Mouse (Mus musculus) neural tube, embryonic 12.5 days (tissue): Measurements from ENCODE around the gene Cntnap5a. TPM values are rescaled to one million over a fixed set of nuclear protein-coding genes. Genes with fewer than 3 reads are reported as not detected.

Source experiments
- ATAC-seq: fragments of 200-750 bp; cut with Nextera tagmentation; 2 replicates; pipeline ENCODE4 v1.8.0; 2017; ENCODE audit warnings: low read depth, mild to moderate bottlenecking, moderate TSS enrichment, moderate library complexity; ENCODE audit not compliant: low FRiP score
- H3K27ac ChIP-seq: fragments of 300-500 bp; sonication (generic); 2 replicates; pipeline ENCODE4 v1.5.1; 2016
- H3K27me3 ChIP-seq: fragments of 300-500 bp; sonication (generic); replicated peaks from 2 replicates; pipeline ENCODE4 v1.6.1; 2016; ENCODE audit warnings: mild to moderate bottlenecking
- H3K36me3 ChIP-seq: fragments of 300-500 bp; sonication (generic); 2 replicates; pipeline ENCODE4 v1.6.1; 2016; ENCODE audit warnings: mild to moderate bottlenecking
- H3K4me1 ChIP-seq: fragments of 300-500 bp; sonication (generic); 2 replicates; pipeline ENCODE4 v1.6.1; 2016
- H3K4me2 ChIP-seq: fragments of 300-500 bp; sonication (generic); replicated peaks from 2 replicates; pipeline ENCODE4 v1.6.1; 2016; ENCODE audit warnings: mild to moderate bottlenecking
- H3K4me3 ChIP-seq: fragments of 300-500 bp; sonication (generic); 2 replicates; pipeline ENCODE4 v1.5.1; 2016
- H3K9ac ChIP-seq: fragments of 300-500 bp; sonication (generic); 2 replicates; pipeline ENCODE4 v1.6.1; 2016; ENCODE audit warnings: mild to moderate bottlenecking
- H3K9me3 ChIP-seq: fragments of 300-500 bp; sonication (generic); 2 replicates; pipeline ENCODE4 v1.6.1; 2016; ENCODE audit warnings: mild to moderate bottlenecking
- WGBS: fragments of 180-500 bp; shearing (Covaris S2); methylation state at CpG from one replicate; pipeline ENCODE4 v1.1.7; 2016; 5-methylcytosine and 5-hydroxymethylcytosine counted together
- microRNA-seq: library from miRNA; unstranded; fragments of <30 nt; microRNA quantifications from one replicate; pipeline ENCODE4, GENCODE M21; 2017
- polyA plus RNA-seq: library from polyadenylated mRNA; unstranded; fragments of >200 nt; fragmentation: Nextera tagmentation; extraction: Ambion mirVana; gene quantifications from 2 replicates; pipeline ENCODE4 v1.2.1, GENCODE M21; 2016

Cntnap5a gene
- polyA plus RNA-seq, 1 experiment from 2014 or later = 0.52 TPM

GRCm38 (mm10) chr1:116392390-116392789 is 707.8 kb downstream of the Cntnap5a start:
- H3K4me2 ChIP-seq = no peak overlapping the region
- no peak overlapping the region for H3K27ac ChIP-seq
- H3K27me3 ChIP-seq = no peaks in the 10 kb centered on the region
- no peak overlapping the region for H3K4me3 ChIP-seq
- H3K36me3 ChIP-seq = no peaks in the 10 kb centered on the region
- no peaks in the 10 kb centered on the region for H3K4me1 ChIP-seq
- ATAC-seq = peak; percentile 79
- H3K9me3 ChIP-seq = no peaks in the 10 kb centered on the region
- no peak overlapping the region for H3K9ac ChIP-seq

GRCm38 (mm10) chr1:116401996-116402656 is 717.6 kb downstream of the Cntnap5a start:
- no peak overlapping the region for H3K9ac ChIP-seq
- H3K27ac ChIP-seq = no peak overlapping the region
- H3K36me3 ChIP-seq = no peaks in the 10 kb centered on the region
- no peak overlapping the region for H3K4me2 ChIP-seq
- no peaks in the 10 kb centered on the region for H3K9me3 ChIP-seq
- H3K27me3 ChIP-seq = no peaks in the 10 kb centered on the region
- no peak overlapping the region for H3K4me3 ChIP-seq
- 84% methylated on average over 1 of the region's 1 CpGs for WGBS
- ATAC-seq = no peak
- no peaks in the 10 kb centered on the region for H3K4me1 ChIP-seq

- WGBS = 77% methylated on average over 1 of the region's 1 CpGs
- no peaks in the 10 kb centered on the region for H3K9me3 ChIP-seq
- no peak overlapping the region for H3K4me2 ChIP-seq
- H3K4me3 ChIP-seq = no peak overlapping the region
- no peak overlapping the region for H3K9ac ChIP-seq
- H3K27me3 ChIP-seq = no peaks in the 10 kb centered on the region
- H3K27ac ChIP-seq = no peak overlapping the region
- H3K4me1 ChIP-seq = no peaks in the 10 kb centered on the region
- no peak for ATAC-seq
- H3K36me3 ChIP-seq = no peaks in the 10 kb centered on the region
Observed at GRCm38 (mm10) chr1:116409836-116410235, 725.3 kb downstream of the Cntnap5a start.

- Histone ChIP-seq H3K9ac (no peak overlapping the region), H3K4me3 (no peak overlapping the region), H3K36me3 (no peaks in the 10 kb centered on the region), H3K4me2 (no peak overlapping the region), H3K27ac (no peak overlapping the region), H3K4me1 (no peaks in the 10 kb centered on the region), H3K9me3 (no peaks in the 10 kb centered on the region), H3K27me3 (no peaks in the 10 kb centered on the region)
- 56% methylated on average over 2 of the region's 2 CpGs for WGBS
- no peak for ATAC-seq
Observed at GRCm38 (mm10) chr1:116428396-116428795, 743.8 kb downstream of the Cntnap5a start.

- H3K4me2 ChIP-seq = no peak overlapping the region
- 67% methylated on average over 4 of the region's 4 CpGs for WGBS
- ATAC-seq = no peak
- no peaks in the 10 kb centered on the region for H3K9me3 ChIP-seq
- H3K36me3 ChIP-seq = no peaks in the 10 kb centered on the region
- H3K4me3 ChIP-seq = no peak overlapping the region
- no peak overlapping the region for H3K9ac ChIP-seq
- no peaks in the 10 kb centered on the region for H3K27me3 ChIP-seq
- H3K27ac ChIP-seq = no peak overlapping the region
- no peaks in the 10 kb centered on the region for H3K4me1 ChIP-seq
Observed at GRCm38 (mm10) chr1:116455115-116455717, 770.7 kb downstream of the Cntnap5a start.

- WGBS = 20% methylated on average over 2 of the region's 2 CpGs
- H3K9ac ChIP-seq = no peak overlapping the region
- no peak overlapping the region for H3K4me2 ChIP-seq
- ATAC-seq = peak; percentile 70
- no peaks in the 10 kb centered on the region for H3K4me1 ChIP-seq
- H3K4me3 ChIP-seq = no peak overlapping the region
- no peaks in the 10 kb centered on the region for H3K9me3 ChIP-seq
- H3K27ac ChIP-seq = no peak overlapping the region
- no peaks in the 10 kb centered on the region for H3K36me3 ChIP-seq
- no peaks in the 10 kb centered on the region for H3K27me3 ChIP-seq
Observed at GRCm38 (mm10) chr1:116477703-116478102, 793.1 kb downstream of the Cntnap5a start.

GRCm38 (mm10) chr1:116488780-116489569 is 804.4 kb downstream of the Cntnap5a start:
- H3K9ac ChIP-seq = no peak overlapping the region
- no peak overlapping the region for H3K4me3 ChIP-seq
- no peak overlapping the region for H3K4me2 ChIP-seq
- no peak overlapping the region for H3K27ac ChIP-seq
- no peaks in the 10 kb centered on the region for H3K27me3 ChIP-seq
- H3K36me3 ChIP-seq = no peaks in the 10 kb centered on the region
- 58% methylated on average over 1 of the region's 1 CpGs for WGBS
- 0 out of 2 replicates have a peak, but pooled peaks have one; percentile 25 for ATAC-seq
- H3K4me1 ChIP-seq = no peaks in the 10 kb centered on the region
- H3K9me3 ChIP-seq = no peaks in the 10 kb centered on the region

GRCm38 (mm10) chr1:116577969-116578666 is 893.6 kb downstream of the Cntnap5a start:
- no peak overlapping the region for H3K27ac ChIP-seq
- 82% methylated on average over 4 of the region's 4 CpGs for WGBS
- no peaks in the 10 kb centered on the region for H3K9me3 ChIP-seq
- no peak overlapping the region for H3K4me3 ChIP-seq
- ATAC-seq = no peak
- no peaks in the 10 kb centered on the region for H3K4me1 ChIP-seq
- H3K9ac ChIP-seq = no peak overlapping the region
- no peaks in the 10 kb centered on the region for H3K36me3 ChIP-seq
- no peak overlapping the region for H3K4me2 ChIP-seq
- H3K27me3 ChIP-seq = no peaks in the 10 kb centered on the region

- Histone ChIP-seq H3K27me3 (no peaks in the 10 kb centered on the region), H3K4me1 (no peaks in the 10 kb centered on the region), H3K9me3 (no peaks in the 10 kb centered on the region), H3K36me3 (no peaks in the 10 kb centered on the region), H3K4me3 (no peak overlapping the region), H3K4me2 (no peak overlapping the region), H3K9ac (no peak overlapping the region), H3K27ac (no peak overlapping the region)
- no peak for ATAC-seq
Observed at GRCm38 (mm10) chr1:116616272-116616671, 931.7 kb downstream of the Cntnap5a start.

Small RNAs within 50 kb of the gene (microRNA-seq; reads per million reads assigned to microRNA genes)
- not detected for gene Gm23393
